Mouse (Mus musculus): ENCODE results near the gene Rarres1. TPM values are rescaled to one million over a fixed set of nuclear protein-coding genes. Genes with fewer than 3 reads are reported as not detected.

Gene Rarres1
- polyA plus RNA-seq, 1 experiment, result not detected

- H3K4me3 ChIP-seq (ENCODE audit: insufficient read depth, low read depth, low read length), result no peak overlapping the region
- no peak overlapping the region for H3K27ac ChIP-seq (replicated peaks; ENCODE audit: low read depth, low read length)
- peaks cover 3% of the 10 kb centered on the region; the same call in 1 of the 2 replicates for H3K4me1 ChIP-seq (ENCODE audit: control insufficient read depth, insufficient read depth, insufficient read length, low read length)
Measured at GRCm38 (mm10) chr3:67466576-67466975, 48.7 kb downstream of the Rarres1 start.

GRCm38 (mm10) chr3:67463450-67464372, 51.6 kb downstream of the Rarres1 start, which contains the start of gene Lxn:
Gene Lxn, minus strand, starts transcription at chr3:67463926.
- Histone ChIP-seq H3K4me1 (ENCODE audit: control insufficient read depth, insufficient read depth, insufficient read length, low read length) (peaks cover 3% of the 10 kb centered on the region; the same call in 1 of the 2 replicates), H3K4me3 (ENCODE audit: insufficient read depth, low read depth, low read length) (peak within 1 kb of the TSS; percentile 77), H3K27ac (replicated peaks; ENCODE audit: low read depth, low read length) (peak within 1 kb of the TSS; percentile 21; the same call in 1 of the 2 replicates)

- 0 out of 2 replicates have a peak overlapping the region, but pooled peaks have one; percentile 21 for H3K27ac ChIP-seq (replicated peaks; ENCODE audit: low read depth, low read length)
- H3K4me3 ChIP-seq (ENCODE audit: insufficient read depth, low read depth, low read length), result peak overlapping the region; percentile 77
- H3K4me1 ChIP-seq (ENCODE audit: control insufficient read depth, insufficient read depth, insufficient read length, low read length), result peaks cover 3% of the 10 kb centered on the region; the same call in 1 of the 2 replicates
Measured at GRCm38 (mm10) chr3:67463001-67463400, 52.3 kb downstream of the Rarres1 start.

DNA sequence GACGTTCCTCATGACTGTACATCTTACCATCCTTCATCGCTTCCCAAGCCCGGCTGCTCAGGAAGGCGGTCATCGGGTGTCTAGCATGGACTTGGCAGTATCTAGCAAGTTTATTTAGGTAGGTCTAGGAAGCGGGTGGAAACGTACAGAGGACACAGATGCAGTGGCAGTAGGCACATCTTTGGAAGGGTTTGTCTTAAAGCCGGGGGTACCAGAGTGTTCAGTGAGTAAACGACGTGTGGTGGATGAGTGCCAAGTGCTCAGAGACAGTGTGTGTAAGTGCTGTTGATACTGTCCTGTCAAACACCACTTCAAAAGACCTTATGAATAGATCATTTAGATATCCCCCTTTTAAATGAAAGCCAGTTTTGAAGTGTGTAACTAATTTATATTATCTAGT, 52.7 kb downstream of the Rarres1 start:
- Histone ChIP-seq H3K4me3 (ENCODE audit: insufficient read depth, low read depth, low read length) (peak overlapping the region; percentile 77), H3K27ac (replicated peaks; ENCODE audit: low read depth, low read length) (no peak overlapping the region), H3K4me1 (ENCODE audit: control insufficient read depth, insufficient read depth, insufficient read length, low read length) (peaks cover 3% of the 10 kb centered on the region; the same call in 1 of the 2 replicates)

DNA sequence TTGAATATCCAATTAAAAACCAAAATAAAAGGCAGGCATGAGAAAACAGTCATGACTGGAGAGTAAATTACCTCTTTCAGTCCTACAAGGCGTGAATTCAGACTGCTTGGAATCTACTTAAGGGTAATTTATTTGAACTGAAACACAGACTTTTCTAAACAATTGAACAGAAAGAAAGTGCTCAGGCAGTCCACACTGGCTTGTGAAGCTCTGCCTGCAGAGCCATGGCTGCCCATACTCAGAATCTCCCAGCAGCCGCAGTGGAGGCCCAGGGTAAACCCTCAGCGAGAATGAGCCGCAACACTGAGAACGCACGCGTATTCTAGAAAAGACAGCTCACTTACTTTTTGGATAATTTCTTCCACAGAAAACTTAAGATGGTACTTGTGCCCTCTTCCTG, 53.3 kb downstream of the Rarres1 start:
- H3K27ac ChIP-seq (replicated peaks; ENCODE audit: low read depth, low read length), result no peak overlapping the region
- peaks cover 3% of the 10 kb centered on the region; the same call in 1 of the 2 replicates for H3K4me1 ChIP-seq (ENCODE audit: control insufficient read depth, insufficient read depth, insufficient read length, low read length)
- H3K4me3 ChIP-seq (ENCODE audit: insufficient read depth, low read depth, low read length), result no peak overlapping the region

DNA sequence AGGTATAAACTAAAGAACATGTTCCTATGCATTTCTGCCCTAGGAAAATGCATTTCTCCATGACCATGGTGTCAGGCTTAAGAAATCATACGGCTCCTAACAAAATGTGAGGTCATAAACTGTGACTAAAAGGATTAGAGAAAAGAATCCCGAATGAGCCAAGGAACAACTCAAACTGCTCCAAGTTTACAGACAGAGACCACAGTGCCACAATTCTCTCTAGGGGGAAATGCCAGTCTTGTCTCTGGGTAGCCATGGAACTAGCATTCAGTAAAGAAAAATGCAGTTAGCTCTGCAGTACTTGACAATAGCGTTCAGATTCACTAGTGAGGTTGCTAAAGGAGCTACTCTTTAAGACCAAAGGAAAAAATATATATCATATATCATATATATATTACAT, 55.4 kb downstream of the Rarres1 start:
- no peak overlapping the region for H3K4me3 ChIP-seq (ENCODE audit: insufficient read depth, low read depth, low read length)
- H3K4me1 ChIP-seq (ENCODE audit: control insufficient read depth, insufficient read depth, insufficient read length, low read length), result peaks cover 3% of the 10 kb centered on the region; the same call in 1 of the 2 replicates
- H3K27ac ChIP-seq (replicated peaks; ENCODE audit: low read depth, low read length), result no peak overlapping the region

GRCm38 (mm10) chr3:67450601-67451210, 64.6 kb downstream of the Rarres1 start:
- H3K4me1 ChIP-seq (ENCODE audit: control insufficient read depth, insufficient read depth, insufficient read length, low read length), result no peaks in the 10 kb centered on the region
- H3K4me3 ChIP-seq (ENCODE audit: insufficient read depth, low read depth, low read length), result no peak overlapping the region
- peak overlapping the region; percentile 6; the same call in 1 of the 2 replicates for H3K27ac ChIP-seq (replicated peaks; ENCODE audit: low read depth, low read length)

GRCm38 (mm10) chr3:67449660-67450059, 65.7 kb downstream of the Rarres1 start:
- peak overlapping the region; percentile 44; the same call in 1 of the 2 replicates for H3K4me3 ChIP-seq (ENCODE audit: insufficient read depth, low read depth, low read length)
- no peaks in the 10 kb centered on the region for H3K4me1 ChIP-seq (ENCODE audit: control insufficient read depth, insufficient read depth, insufficient read length, low read length)
- no peak overlapping the region for H3K27ac ChIP-seq (replicated peaks; ENCODE audit: low read depth, low read length)

- Histone ChIP-seq H3K4me3 (ENCODE audit: insufficient read depth, low read depth, low read length) (no peak overlapping the region), H3K4me1 (ENCODE audit: control insufficient read depth, insufficient read depth, insufficient read length, low read length) (no peaks in the 10 kb centered on the region), H3K27ac (replicated peaks; ENCODE audit: low read depth, low read length) (no peak overlapping the region)
Measured at GRCm38 (mm10) chr3:67447143-67447542, 68.2 kb downstream of the Rarres1 start.

GRCm38 (mm10) chr3:67434011-67434410, 81.3 kb downstream of the Rarres1 start:
- no peak overlapping the region for H3K4me3 ChIP-seq (ENCODE audit: insufficient read depth, low read depth, low read length)
- no peaks in the 10 kb centered on the region for H3K4me1 ChIP-seq (ENCODE audit: control insufficient read depth, insufficient read depth, insufficient read length, low read length)
- H3K27ac ChIP-seq (replicated peaks; ENCODE audit: low read depth, low read length), result no peak overlapping the region

GRCm38 (mm10) chr3:67429999-67430380, 85.3 kb downstream of the Rarres1 start, which contains the start of gene Gfm1:
Gene Gfm1, plus strand, starts transcription at chr3:67430096.
- no peaks in the 10 kb centered on the region for H3K4me1 ChIP-seq (ENCODE audit: control insufficient read depth, insufficient read depth, insufficient read length, low read length)
- peak within 1 kb of the TSS; percentile 66 for H3K27ac ChIP-seq (replicated peaks; ENCODE audit: low read depth, low read length)
- peak within 1 kb of the TSS; percentile 99 for H3K4me3 ChIP-seq (ENCODE audit: insufficient read depth, low read depth, low read length)

GRCm38 (mm10) chr3:67429338-67429998, 85.9 kb downstream of the Rarres1 start:
- H3K27ac ChIP-seq (replicated peaks; ENCODE audit: low read depth, low read length), result no peak overlapping the region
- no peaks in the 10 kb centered on the region for H3K4me1 ChIP-seq (ENCODE audit: control insufficient read depth, insufficient read depth, insufficient read length, low read length)
- peak overlapping the region; percentile 99; the same call in 1 of the 2 replicates for H3K4me3 ChIP-seq (ENCODE audit: insufficient read depth, low read depth, low read length)
